Mouse (Mus musculus) monocyte, adult 5-6 weeks (primary cell): Measurements from ENCODE around the gene Cdyl. TPM values are rescaled to one million over a fixed set of nuclear protein-coding genes. Genes with fewer than 3 reads are reported as not detected.

Source experiments
- ATAC-seq: fragments of 153-309, 156-312 bp; replicated peaks from 2 replicates; pipeline ENCODE4 v1.8.0; 2017; ENCODE audit warnings: mild to moderate bottlenecking; ENCODE audit not compliant: low TSS enrichment, insufficient number of reproducible peaks, severe bottlenecking, poor library complexity, low FRiP score
- total RNA-seq: library from RNA; stranded (forward); fragments of 200-1000, 200-491, 200-594 nt; gene quantifications from 3 replicates; pipeline ENCODE4 v1.2.3, GENCODE M21; 2017

Cdyl gene
- total RNA-seq, 1 experiment from 2014 or later = 29.5 TPM

DNA sequence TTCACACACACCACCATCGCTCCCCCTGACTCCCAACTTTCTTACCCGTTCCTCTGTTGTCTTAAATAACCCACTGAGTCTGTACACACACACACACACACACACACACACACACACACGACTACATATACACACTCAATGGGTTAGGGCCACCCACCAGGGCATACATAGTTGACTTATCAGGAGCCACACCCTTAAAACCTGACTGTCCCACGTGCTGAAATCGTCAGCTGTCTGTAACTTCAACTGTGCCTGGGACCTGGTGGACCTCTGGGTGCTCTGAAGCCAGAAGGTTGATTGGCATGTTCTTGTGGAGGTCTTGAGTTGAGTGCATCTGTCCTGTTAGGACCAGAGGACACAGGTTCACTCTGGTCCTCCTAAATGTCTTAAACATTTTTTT, 90.0 kb downstream of the Cdyl start:
- ATAC-seq = no peak

DNA sequence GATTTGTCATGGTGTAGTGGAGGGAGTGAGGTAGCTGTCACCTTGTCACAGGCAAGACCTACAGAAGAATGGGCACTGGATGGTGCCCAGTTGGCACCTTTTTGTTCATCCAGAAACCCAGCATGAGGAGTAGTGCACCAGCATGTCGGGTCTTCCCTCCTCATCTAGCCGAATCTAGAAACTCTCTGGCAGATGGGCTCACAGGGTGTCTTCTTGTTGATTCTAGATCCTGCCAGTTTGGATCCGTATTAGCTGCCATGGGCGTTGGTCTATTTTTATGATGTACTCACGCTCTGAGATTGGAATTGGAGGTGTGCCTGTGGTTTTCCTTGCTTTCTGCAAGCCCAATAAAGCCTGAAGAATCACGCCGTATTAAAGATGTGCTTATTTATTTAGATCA, 92.4 kb downstream of the Cdyl start:
- ATAC-seq = no peak

DNA sequence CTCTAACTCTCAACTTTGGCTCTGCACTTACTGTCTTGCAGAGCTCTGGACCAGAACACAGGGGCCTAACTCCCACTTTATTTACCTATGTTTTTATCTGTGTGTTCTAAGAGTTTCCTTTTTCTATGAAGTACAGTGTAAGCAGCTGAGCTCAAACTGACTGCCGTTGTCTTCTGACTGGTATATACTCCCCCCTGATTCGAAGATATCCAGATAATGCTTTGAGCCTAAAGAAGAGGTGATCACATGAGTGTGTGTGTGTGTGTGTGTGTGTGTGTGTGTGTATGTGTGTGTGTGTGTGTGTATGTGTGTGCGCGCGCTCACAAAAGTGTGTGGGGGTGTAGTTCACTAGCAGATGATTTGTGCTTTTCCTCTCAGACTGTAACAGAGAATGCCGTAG, 95.4 kb downstream of the Cdyl start:
- no peak for ATAC-seq

DNA sequence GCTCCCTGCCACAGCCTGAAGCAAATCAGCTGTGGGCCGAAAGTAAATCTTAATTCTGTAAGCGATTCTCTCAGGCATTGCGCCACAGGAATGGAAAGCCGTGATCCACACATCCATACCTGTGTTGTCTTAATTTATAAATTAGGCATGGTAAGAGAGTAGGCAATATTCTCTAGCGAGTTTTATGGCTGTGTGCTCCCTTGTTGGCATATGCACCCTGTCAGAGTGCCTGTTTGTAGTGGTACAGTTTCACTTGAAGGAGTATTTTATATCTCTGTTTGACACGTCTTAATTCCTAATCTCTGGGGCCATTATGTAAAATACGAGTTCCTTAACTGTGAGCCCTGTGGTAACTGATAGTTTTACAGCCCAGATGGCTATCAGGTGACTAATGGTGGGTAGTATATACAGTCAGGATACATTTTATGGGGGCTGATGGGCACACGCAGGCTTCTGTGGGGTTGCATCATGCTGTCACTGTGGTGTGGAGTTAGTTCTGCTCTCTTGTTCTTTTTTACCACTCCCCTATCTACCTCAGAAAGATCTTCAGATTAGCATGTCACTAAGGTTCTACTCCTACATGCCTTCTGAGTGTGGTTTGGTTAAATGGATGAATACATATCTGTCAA, 96.1 kb downstream of the Cdyl start:
- peak; percentile 59; the same call in 1 of the 2 replicates for ATAC-seq

DNA sequence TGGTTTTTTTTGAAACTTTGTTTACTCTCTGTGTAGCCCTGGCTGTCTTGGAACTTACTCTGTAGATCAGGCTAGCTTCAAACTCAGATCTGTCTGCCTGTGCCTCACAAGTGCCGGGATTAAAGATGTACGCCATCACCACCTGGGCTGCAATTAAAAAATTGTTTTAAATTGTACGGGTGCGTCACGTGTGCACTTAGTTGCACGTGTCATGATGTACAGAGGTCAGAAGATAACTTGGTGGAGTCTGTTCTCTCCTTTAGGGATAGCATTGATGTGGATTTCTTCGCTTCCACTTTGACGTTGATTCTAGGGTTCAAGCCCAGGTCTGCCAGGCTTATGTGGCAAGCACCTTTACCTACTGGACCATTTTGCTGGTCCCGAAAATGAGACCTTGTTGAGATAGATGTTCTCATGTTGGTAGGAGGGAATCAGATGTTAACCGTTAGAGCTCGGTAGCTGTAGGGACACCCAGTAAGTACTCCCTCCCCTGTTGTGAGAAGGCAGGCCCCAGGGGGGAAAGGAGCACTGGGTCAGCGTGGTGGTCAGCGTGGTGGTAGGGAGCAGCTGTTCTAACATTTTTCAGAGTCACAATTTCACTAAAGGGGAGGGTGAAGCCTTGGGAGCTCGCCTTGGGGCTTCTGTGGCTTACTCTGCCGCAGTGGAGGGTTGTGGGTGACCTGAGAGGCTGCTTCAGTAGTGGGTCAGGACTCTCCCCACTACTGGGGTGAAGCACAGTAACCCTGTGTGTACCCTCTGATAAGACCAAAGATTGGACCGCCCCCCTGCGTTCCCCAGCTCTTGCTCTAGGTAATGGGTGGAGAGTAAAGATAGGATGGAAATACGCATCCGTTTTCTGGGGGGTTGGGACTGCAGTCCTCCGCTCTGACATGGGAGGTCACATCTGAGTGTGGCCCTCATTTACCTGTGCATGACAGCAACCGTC, 97.0 kb downstream of the Cdyl start:
- ATAC-seq = no peak

DNA sequence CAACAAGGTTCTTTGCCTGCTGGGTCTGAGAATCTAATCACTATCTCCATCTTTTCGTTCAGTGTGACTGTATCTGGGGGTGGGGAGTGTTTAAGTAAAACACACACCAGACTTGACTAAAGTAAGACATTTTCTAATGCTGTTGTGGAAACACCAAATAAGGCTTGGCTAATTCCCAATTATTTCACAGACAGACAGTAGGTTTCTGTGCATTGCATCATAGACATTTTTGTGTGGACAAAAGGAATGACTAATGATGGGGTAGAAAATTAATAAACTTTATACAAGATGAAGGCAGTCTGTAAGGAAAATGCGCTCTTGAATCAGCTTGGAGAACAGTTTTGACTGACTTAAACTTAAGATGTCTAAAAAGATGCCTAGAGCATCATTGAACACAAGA, 100.7 kb downstream of the Cdyl start:
- no peak for ATAC-seq

DNA sequence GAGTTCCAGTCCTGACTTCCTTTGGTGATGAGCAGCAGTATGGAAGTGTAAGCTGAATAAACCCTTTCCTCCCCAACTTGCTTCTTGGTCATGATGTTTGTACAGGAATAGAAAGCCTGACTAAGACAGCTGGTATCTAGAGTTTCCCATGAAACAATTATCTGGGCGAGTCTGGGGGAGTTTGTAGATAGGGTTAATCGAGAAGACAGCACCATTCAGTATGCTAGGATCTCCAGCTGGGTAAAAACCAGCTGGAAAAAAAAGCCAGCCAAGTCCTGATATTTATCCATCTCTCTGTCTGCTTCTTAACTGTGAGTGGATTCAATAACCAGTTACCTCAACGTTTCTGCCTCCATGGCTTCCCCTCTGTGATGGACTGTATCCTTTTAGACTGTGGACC, 104.9 kb downstream of the Cdyl start:
- ATAC-seq = no peak

DNA sequence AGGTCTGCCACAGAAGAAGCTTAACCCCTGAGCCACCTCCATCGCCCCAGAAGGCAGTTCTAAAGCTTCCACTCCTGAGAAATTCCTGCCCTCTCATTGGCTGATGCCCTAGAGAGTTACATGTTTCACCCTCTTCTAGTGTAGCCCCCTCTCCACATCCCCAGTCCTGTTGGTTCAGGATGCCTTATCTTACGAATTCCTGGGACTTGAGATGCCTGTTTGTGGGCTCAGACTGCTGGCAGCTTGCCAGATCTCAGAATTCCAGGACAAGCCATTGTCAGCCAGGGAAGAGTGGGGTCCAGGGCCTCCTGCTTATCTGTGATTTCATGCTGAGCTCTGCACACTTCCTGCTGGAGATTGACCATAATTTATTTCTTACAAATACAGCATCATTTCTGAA, 106.2 kb downstream of the Cdyl start:
- no peak for ATAC-seq

DNA sequence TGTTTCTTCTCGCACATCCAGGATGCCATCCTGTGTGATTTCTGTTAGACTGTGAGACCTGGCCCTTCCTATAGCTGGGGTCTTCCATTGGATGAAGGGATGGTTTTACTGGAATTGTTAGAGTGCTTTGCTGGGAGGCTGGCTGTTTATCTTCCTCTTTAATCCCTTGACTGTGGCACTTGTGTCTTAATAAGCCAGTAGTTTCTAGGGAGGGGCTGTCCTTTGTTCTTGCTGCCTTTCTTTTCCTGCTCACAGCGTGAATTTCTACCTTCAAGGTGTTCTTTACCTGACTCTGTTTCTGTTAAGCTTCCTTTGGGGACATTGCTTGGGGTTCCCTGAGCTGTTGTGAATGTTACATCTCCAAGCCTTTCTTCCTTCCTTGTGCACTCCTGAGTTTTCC, 110.0 kb downstream of the Cdyl start:
- ATAC-seq = no peak

DNA sequence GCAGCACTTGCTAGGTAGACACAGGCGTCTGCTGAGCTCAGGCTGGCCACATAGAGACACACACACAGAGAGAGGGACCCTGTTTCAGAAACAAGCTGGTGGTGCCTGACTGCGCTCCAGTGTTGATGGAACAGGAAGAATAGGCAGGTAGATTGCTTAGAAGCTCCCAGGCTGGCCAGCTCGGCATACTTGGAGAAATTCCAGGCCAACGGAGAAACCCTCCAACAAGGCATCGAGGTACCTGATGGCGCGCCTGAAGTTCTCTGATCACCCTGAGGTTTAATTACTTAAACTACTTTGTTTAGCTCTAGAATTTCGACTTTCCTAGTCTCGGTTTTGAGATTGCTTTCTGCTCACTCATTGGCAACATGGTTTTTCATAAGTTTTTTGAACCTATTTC, 110.8 kb downstream of the Cdyl start:
- no peak for ATAC-seq

DNA sequence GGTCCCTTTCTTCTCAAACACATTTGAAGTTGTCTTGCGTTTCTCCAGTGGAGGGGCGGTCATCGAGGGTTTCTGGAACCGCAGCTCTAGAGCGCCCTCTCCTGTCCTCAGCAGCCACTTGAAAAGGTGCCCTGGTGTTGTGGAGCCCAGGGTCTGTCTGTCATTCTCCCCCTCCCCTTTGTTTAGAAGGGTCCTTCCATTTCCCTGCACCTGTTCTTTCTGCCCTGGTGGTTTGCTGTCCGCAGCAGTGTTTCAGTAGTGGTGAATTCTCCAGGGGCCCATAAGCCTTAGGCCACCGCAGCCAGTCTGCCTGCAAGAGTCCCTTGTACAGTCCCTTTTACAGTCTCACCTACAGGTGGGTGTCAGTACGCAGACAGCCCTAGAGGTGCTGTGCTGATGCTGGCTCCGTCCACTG, 112.3 kb downstream of the Cdyl start:
- ATAC-seq = no peak

DNA sequence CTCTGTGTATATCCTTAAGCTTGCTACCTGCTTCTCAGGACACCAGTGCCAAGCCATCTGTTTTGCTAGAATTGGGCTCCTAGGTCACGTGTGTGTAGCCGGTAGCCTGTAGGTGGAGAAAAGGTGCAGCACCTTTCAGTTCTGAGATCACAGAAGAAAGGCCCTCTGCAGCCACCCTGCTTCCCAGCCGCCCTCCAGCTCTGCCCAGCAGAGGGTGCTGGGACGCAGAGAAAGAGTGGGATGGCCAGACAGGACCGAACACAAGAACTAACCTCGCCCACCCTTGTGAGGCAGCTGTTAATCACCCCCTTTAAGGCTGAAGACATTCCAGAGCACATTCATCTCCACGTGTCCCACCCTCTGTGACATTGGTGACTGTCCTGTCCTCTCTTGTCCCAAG, 114.1 kb downstream of the Cdyl start:
- no peak for ATAC-seq

DNA sequence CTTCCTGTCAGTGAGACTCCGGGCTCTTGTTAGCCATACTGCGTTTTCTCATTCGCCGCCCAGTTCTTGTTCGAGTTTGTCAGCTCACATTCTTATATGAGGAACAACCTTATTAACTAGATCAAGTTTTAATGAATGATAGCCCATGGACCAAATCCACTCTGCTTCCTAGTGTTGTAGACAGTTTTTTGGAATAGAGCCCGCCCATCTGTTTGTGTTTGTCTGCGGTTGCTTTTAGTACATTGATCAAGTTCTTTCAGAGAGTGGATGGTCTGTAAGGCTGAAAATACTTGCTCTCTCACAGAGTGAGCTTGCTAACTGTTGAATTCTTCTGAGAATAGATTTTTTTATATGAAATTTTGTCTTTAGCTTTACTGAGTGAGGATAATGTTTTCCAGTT, 116.5 kb downstream of the Cdyl start:
- ATAC-seq = no peak

DNA sequence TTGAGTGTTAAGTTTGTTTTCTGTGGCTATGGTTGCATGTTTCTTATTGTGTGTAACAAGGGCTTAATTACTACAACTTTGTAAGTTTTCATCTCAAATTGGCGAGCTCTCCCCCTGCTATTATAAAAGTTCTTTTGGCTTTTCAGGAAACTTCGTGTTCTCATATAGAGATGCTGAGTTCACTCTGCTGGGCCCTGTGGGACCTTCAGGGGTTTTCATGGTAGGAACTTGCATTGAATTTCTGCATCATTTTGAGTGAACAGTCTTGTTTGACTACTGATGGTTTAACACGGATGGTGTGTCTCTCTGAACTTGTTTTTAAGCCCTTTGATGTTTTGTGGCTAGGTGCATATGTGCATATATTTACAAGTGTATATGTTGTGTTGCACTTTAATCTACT, 121.1 kb downstream of the Cdyl start:
- no peak for ATAC-seq

DNA sequence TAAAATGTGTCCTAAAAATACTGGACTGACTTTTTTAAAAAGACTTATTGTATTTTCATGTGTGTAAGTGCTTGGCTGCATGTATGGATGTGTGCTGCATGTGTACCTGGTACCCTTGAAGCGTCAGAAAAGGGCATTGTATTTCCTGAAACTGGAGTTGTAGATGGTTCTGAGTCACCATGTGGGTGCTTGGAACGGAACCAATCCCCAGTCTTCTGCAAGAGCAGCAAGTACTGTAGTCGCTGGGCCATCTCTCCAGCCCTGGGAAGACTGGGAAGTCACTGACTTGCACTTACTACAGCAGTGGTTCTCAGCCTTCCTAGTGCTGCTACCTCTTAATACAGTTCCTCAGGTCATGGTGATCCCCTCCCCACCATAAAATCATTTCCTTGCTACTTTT, 122.1 kb downstream of the Cdyl start:
- no peak for ATAC-seq

DNA sequence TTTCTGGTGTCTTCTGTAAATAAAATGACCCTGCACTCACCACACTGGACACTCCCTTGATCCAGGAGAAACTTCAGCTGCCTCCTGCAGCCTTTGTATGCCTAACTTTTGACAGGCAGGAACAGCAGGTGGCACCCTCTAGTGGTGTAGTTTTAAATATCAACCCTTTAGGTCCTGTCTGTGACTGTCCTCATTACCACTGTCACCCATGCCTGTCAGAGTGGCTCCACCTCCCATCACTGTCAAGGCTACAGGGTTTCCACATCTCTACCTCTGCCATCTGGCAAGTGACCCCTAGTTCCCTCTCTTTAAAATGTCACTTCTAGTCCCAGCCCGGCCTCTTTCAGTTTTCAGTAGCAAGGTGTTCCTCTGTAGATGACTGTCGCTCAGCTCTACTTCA, 123.3 kb downstream of the Cdyl start:
- peak; percentile 87 for ATAC-seq

DNA sequence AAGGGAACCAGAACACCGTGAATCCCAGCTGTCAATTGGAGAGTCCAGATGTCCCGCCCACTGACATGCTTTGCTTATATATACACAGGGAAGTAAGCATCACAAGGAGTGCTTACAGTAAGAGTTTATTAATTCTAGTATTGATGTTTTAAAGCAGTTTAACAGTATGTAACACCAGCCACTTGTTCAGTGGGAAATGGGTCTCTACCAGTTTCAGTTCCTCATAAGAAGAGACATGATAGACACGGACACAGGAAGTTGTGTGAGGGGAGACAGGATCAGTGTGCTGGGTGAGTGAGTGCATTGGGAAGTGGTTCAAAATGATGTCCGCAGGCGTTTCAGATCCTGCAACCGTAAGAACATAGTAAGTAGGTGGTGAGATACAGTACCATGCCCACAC, 123.9 kb downstream of the Cdyl start:
- ATAC-seq = peak; percentile 84

DNA sequence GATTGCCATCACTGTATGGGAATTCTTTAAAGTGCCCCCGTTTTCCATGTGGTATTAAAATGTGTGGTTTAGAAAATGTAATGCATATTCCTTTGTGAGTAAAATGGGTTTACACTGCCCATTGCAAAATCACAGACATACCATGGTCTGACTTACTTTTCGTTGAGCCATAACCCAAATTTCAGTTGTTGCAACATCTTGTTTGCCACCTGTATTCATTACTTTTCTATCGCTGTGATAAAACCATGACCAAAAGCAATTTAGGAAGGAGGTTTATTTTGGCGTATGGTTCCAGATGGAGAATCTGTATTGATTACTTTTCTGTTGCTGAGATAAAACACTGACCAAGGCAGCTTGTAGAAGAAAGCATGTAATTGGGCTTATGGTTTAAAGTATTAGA, 124.6 kb downstream of the Cdyl start:
- no peak for ATAC-seq

DNA sequence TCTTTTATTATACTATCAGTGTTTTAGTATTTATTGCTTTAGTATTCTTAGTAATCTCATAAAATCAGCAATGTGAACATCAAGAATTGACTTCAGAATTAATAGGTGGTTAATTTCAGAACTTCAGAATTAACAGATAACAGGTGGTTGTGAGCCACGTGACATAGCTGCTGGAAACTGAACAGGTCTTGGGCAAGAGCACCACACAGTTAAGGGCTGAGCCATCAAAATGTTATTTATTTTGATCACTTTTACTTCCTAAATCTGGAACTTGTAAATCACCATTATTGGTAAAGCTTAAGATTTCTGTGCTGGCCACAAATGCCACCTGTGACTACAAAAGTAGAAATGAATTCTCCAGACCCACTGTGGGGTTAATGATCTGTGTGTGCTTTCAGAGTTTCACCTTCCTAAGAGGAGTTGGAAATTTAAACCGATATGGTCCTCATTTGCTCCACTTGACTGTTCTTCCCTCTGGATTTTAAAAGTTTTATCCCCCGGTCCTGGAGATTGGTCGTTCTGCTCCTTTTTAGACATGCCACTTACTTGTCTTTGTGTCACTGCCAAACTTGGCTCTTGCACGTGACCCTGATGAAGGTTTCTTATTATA, 125.8 kb downstream of the Cdyl start:
- ATAC-seq = no peak
